Mouse (Mus musculus): ENCODE results near the gene Mrrf. TPM values are rescaled to one million over a fixed set of nuclear protein-coding genes. Genes with fewer than 3 reads are reported as not detected.
A peak's percentile ranks its signal among the peaks of the same experiment; 100 is the strongest.

Gene Mrrf
- total RNA-seq (2021): 10 to 100 TPM; 40.2 to 40.6 TPM

DNA sequence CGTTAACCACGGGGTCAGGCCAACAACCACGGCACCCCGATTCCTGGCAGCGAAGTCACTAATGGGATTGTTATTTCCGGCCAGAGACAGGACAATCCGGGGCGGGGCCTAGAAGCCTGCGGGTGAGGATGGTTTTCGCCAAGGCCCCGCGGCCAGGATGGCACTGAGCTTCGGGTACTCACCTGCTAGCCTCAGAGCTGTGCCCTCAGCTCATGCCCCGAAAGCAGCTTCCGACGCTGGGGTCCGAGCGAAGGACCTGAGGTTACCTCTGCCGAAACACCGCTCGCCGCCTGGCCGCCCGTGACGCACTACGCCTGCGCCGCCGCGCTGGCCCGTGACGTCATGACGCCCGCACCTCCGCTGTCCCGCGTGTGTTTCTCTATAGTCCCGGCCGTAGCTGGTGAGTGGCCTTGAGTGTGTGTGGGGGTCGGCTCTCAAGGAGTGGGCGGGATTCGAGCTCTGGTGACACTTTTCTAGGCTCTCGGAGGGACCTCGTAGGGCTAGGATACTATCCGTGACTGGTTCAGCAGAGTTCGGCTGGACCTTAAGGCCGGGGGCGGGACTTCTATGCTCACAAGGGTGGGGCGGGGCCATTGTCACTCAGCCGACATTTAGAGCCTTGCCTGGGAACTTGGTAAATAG lies at the start of gene Mrrf, which contains the start of gene Rbm18:
Mrrf (plus strand) TSS at position 90 of the 642 bp plus-strand sequence.
Rbm18 (minus strand) TSS at position 474 of the 642 bp plus-strand sequence.
- DNase-seq: peak; percentile 95 to 96
- intact Hi-C loops (cut with DNase I): loop anchor here (5.0 kb wide), 1 partner anchor 76 kb away; no protein-coding TSS in a partner anchor

DNA sequence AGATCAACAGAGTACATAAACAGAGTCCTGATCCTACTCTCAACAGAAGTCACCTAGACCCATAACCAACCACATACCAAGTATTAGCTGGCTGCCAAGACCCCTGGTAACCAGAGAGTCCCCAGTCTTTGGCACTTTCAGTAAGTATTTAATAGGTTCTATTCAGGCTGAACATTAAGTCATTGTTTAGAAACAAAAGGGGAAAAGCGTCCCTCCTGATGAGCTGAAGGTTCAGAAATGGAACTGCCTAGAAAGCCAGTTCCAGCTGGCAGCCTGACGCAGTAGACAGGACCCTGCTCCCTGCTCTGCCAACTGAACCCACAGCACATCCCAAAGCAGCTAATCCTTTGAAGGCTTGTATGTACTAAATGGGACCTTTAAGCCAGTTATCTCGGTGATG lies 47.0 kb upstream of the Mrrf start:
- intact Hi-C loops (cut with DNase I): no loop called here
- no peak for DNase-seq

DNA sequence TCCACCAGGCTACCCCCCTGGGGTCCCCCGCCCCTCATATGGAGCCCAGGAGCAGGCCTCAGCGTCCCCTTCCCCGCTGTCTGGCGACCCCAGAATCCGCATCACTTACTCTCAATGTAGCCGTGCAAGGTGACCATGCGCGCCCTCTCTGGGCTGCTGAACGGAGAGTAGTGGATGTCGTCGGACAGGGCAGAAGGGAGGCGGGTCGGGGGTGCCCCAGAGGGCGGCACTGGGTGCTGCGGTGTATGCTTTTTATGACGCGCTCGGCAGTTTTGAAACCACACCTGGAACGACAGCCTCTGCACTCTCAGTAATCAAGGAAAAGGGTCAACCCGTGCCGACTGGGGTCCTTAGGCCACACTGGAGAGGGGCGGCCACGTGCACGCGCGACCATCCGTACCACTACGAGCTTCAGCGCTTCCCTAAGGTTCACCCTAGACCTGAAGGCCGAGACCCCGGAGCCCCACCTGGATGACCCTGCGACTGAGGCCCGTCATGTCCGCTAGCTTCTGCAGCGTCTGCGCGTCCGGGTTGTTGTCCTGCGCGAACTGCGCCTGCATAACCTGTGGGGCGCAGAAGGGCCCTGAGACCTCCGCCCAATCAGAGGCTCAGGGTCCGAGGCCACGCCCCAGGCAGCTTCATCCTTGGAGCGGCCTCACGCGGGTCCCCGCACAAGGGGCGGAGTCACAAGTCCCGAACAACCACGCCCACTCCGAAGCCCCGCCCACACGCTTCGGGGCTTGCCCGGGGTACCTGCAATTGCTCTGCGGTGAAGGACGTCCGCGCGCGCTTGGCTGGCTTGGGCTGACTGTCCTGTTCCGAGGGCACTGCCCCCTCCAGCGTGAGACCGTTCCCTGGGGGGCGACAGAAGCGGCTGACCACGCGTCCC lies 45.1 kb upstream of the Mrrf start:
- peak in 1 of 2 experiments; percentile 35 for DNase-seq
- intact Hi-C loops (cut with DNase I): no loop called here

DNA sequence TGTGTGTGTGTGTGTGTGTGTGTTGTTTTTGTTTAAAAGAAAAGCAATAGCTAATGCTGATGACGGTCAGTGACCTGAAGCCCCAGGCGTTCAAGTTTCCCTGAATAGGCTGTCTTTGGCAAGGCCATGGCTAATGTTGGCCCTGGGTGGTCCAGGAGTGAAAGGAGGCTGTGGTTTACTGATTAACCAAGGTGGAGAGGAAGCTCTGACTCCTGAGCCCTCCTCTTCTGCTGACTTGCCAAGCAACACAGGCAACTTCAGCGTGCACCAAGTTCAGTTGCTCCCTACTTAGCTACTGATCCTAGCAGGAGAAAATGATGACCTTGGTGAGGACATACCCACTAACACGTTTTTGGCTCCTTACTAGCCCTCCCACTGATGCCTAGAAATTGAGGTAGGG lies 43.4 kb upstream of the Mrrf start:
- intact Hi-C loops (cut with DNase I): no loop called here
- no peak for DNase-seq

DNA sequence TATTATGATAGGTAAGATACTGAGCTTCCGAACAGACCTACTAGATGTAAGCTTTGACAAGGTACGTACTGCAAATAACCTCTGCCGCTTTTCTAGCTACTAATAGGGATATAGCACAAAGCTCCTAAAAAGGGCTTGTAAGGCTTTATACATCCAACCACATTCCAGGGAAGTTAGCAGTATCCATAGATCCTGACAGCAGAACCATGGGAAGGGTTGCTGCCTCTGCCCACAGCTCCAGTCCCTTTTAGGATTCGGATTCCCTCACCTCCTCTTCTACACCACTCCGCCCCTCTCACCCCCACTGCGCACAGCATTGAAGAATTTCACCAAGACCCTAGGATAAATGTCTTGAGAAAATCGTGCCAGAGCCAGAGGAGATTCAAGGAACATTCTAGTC lies 42.9 kb upstream of the Mrrf start:
- intact Hi-C loops (cut with DNase I): no loop called here
- DNase-seq: no peak

DNA sequence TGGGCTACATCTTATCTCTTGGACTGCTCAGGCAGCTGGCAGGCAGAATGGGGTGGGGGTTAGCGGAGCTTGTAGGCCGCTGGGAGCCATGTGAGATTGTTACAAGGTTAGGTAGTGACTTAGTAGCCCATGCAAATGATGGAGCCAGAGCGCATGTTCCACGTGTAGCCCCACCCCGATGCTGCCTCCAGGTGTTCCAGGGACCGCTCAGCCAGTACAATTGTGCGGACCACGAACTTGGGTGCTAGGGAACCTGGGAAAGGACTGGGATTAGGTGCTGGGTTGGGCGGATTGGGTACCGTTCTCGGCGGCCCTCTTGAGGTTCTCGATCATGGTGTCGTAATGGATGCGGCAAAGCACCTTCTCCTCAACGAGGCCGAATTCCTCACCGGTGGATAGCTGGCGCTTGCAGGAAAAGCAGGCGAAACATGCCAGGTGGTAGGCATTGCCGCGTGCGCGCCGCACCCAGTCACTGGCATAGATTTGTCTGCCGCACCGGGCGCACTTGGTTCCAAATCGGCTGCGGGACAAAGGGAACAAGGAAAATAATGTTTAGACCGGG lies 42.2 kb upstream of the Mrrf start:
- no peak for DNase-seq
- intact Hi-C loops (cut with DNase I): no loop called here

DNA sequence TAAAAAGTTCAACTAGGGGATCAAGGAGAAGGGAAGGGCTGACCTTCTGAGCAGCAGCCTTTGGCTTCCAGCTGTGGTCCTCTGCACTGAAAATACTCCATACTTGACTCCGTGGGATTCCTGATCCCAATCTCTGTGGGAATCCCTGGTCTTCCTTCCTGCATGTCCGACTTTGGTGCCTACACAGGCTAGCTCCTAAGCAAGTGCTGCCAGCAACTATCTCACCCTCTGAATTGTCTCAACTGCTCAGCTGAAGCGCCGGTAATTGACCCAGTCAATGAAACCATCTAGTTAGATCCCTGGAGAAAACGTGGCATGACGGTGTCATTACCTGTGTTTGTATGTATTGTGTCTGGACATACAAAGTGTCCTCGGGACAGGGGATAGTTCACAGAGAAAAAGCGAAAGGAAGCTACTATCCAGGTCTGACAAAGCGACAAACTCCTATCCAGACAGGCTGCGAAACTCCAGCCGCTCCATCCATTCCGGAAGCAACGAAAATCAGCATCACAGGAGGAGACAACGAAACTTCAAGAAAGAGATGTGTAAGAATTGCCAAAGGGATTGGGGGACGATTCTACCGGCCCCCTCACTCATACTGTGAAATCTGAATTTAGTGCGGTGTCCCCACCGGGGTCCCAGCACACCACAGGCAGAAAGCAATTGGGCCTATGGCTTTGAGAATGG lies 38.9 kb upstream of the Mrrf start:
- intact Hi-C loops (cut with DNase I): no loop called here

DNA sequence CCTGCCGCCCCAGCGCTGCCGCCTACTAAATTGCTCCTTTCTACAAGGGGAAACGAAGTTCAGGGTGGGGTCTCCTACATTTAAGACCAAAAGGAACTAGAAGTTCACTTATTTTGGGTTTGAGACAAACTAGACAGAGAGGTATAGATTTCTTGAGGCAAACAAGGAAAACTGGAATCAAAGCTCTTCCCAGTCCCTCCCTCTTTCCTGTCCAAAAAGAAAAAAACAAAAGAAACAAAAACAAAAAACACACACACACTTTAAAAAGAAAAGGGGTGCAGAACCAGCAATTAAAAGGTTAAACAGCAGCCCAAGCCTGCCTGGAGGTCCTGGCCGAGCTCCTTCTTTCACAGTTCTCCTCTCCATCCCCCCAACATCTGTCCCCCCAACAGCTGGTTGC lies 38.2 kb upstream of the Mrrf start:
- intact Hi-C loops (cut with DNase I): no loop called here
- DNase-seq: no peak

More for the DNA sequence above, 38.9 kb upstream of the Mrrf start:
- no peak for DNase-seq

DNA sequence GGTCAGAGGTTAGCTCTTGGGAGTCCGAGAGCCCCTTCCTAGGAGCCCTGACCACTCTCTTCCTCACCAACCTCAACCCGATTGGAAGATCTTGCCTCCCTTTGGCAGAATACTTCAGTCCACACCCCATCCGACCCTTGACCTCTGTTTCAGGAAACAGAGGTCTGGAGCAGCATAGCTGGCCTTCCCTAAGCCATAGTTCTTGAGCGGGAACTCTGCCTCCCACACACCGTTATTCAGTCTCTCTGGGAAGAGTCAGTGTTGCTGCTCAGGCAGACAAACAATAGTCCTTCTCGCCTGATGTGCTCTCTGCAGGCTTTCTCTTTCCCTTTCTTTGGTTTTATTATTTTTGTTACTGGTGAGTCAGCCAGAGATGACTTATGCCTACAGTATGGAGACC lies 36.5 kb upstream of the Mrrf start:
- intact Hi-C loops (cut with DNase I): loop anchor here (5.0 to 10.0 kb wide), 3 partner anchors 87 to 175 kb away; no protein-coding TSS in a partner anchor
- no peak for DNase-seq

DNA sequence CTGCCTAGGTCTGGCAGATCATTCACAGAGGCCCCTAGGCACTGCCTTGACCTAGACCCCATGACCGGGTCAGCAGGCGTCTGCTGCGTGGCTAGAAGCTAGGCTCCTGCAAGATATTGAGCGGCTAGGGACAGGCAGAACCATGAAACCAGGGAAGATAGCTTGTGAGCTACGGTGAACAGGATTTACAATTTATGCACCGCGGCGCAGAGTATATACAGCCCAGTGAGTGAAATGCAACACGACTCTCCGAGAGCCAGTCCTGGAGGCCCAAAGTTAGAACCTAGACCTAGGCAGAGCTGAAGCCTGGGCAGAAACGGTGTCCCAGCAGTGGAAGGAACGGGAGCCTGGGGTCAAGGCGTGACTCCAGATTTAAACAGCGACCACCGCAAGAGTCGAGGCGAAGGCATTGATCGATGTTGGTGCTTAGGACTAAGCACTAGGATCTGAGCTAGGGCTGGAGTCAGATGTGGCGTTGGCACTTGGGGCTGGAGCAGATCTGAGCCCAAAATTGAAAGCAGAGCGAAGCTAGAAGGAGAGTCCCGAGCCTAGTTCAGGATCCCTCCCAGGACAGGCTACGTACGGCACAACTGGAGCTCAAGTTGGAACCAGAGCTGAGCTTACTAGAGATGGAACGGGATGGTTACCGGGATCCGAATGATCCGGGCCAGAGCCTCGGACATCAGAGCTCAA lies 34.2 kb upstream of the Mrrf start:
- intact Hi-C loops (cut with DNase I): loop anchor here (5.0 to 10.0 kb wide), 3 partner anchors 90 to 173 kb away; no protein-coding TSS in a partner anchor

DNA sequence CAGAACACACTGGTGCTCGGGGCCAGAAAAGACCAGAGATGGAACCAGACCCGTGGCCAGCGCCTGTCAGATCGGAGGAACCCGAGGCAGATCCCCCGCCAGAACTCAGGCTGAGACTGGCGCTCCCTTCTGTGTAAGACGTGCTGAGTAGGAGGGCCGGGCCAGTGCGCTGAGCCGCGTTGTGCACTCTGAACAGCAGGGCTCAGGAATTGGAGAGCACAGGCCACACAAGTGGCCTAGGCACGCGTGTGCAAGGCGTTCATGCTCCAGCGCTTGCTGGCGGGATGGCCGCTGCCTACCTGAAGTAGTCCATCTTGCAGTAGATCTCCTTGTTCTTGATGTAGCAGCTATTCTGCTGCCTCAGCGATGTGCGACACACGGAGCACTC lies 33.6 kb upstream of the Mrrf start:
- DNase-seq: peak; percentile 28 to 34
- intact Hi-C loops (cut with DNase I): loop anchor here (5.0 to 10.0 kb wide), 3 partner anchors 90 to 172 kb away; no protein-coding TSS in a partner anchor

More for the DNA sequence above, 34.2 kb upstream of the Mrrf start:
- DNase-seq: no peak

DNA sequence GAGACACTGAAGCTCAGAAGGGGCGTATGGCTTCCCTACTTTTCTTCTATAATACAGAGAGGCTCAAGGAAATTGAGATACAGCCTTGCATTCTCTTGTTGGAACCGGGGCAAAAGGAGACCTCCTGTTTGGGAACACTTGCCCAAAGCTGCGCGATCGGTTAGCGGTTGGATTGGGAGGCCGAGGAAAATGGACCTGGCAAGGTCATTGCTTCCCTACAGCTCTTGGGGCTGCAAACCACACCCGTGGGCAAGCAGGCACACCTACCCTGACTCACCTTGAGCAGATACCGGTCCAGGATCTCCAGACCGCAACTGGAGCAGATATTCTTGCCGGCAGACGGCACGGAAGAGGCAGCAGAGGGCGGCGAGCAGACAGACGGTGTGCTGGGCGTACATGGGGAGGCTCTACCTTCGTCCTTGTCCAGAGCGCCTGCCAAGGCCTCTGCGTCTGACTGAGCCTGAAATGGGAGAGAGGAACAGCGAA lies 33.1 kb upstream of the Mrrf start:
- no peak for DNase-seq
- intact Hi-C loops (cut with DNase I): loop anchor here (5.0 to 10.0 kb wide), 3 partner anchors 91 to 172 kb away; no protein-coding TSS in a partner anchor

DNA sequence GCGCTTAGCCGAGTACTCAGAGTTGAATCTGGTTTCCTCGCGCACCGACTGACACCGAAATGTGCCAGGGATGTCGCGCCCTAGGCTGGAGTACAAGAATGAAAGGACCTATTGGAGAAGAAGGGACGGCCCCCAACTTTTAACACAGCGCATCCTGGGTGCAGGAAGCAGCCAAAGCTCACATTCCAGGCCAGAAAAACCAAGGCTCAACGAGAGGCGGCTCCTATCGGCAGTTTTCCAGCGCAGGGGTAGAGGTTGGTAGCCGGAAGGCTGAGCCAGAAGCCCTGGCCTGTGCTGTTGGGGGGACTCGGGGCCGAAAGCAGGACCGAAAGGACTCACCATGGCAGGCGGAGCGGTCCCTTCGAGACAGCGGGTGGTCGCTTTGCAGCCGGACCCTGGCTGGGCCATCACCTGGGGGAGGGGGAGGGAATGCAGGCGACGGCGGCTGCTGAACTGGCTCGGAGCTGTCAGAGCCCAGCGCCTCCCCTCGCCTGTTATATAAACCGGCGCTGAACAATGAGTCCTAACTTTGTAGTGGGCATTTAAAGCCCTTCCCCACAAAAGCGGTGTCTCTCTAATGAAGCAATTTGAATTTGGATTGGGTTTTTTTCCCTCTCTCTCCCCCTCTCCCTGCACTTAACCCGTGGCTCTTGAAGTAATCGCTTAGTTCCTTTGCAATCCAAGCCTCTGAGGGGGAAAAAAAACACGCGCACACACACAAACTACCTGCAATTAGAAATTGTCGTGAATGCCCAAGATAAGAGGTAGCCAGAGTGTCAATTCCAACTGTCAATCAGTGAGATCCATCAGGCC lies 32.4 kb upstream of the Mrrf start:
- intact Hi-C loops (cut with DNase I): loop anchor here (2.0 to 10.0 kb wide), 4 partner anchors 23 to 171 kb away; no protein-coding TSS in a partner anchor
- peak; percentile 30 to 41 for DNase-seq

DNA sequence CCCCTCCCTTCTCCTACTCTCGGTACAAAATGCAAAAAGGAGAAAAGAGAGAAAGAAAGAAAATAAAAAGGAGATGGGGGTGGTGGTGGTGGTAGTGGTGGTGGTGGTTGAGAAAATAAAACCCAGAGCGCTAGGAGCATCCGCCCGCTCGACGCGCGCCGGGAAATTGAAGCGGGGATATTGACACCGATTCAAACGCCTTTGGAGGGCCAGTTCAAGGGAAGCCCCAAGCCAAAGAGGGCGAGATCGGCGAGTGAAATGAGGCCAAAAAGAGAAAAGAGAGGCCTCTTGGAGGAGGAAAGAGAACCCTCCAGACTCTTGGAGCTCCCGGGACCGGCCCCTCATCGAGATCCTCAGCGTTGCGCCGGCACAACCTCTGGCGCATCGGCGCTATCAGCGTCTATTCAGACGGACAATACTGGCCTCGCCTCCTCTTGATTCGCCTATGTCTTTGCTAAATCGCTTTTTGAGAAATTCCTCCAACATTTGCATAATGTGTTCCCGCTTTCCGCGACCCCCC lies 31.7 kb upstream of the Mrrf start:
- DNase-seq: peak; percentile 24 to 35
- intact Hi-C loops (cut with DNase I): loop anchor here (2.0 to 10.0 kb wide), 4 partner anchors 22 to 170 kb away; no protein-coding TSS in a partner anchor

DNA sequence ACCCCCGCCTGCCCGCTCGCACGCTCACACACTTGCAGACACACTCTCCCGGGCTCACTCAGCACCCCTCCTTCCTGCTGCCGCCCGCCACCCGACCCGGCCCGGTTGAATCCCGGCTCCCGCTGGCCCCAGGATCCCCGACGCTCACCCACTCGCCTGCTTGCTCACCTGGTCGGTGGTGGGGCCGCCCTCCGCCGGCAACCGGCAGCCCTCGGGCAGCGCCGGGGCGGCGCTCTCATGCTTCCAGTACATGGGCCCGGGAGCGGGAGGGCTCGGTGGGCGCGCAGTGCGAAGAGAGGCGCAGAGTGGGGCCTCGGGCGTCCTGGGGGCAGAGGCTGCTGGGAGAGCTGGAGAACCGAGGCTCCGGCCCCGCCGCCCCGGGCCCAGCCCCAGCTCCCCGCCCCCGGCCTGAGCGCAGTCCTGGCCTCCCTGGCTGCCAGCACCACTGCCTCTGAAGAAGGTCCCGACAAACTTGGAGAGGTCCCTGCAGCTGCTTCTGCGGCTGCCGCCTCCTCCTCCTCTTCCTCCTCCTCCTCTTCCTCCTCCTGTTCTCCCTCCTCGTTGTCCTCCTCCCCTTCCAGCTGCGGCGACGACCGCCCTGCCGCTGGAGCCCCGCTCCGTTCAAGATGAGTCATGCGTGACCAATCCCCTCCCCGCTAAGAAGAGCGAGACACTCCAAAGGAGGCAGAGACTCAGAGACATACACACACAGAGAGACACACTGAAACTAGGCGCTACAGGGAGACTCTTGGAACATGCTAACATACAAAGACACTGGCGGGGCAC lies 31.0 kb upstream of the Mrrf start, which contains the start of gene Lhx6:
Lhx6 (minus strand) TSS at position 453 of the 786 bp plus-strand sequence.
- DNase-seq: peak; percentile 45
- intact Hi-C loops (cut with DNase I): loop anchor here (2.0 to 10.0 kb wide), 4 partner anchors 22 to 170 kb away; no protein-coding TSS in a partner anchor

DNA sequence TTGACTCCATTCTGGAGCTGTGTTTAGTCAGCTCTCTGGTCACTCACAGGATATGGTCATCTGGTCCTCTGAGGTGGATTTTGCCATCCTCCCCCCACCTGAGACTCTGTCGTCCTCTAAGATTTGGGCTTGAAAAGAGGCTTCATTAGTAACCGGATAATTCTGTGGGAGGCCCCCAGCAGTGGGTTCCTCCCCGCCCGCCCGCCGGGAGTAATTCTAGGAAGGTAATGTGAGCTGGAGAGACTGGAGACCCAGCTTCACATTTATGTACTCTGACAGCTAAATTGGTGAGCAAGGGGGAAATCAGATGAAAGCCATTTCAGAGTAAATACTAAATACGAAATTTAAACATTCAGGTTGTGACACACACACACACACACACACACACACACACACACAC lies 27.6 kb upstream of the Mrrf start:
- DNase-seq: no peak
- intact Hi-C loops (cut with DNase I): loop anchor here (10.0 kb wide), 1 partner anchor 166 kb away; no protein-coding TSS in a partner anchor

DNA sequence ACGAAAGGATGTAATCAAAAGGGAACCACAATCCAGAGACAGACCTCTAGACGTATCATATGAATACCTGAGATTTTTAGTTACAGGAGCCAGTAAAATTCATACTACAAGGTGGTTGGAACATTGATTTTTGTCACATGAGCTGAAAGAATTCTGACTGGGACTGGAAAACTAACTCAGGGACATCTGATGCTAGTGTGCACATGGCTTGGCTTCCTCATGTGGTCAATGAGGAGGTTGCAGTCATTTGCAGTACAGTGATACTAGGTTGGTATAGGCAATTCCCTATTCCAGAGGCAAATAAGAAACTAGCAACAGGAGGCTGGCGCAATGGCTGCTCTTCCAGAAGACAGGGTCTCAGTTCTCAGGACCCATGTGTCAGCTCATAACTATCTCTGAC lies 23.6 kb upstream of the Mrrf start:
- intact Hi-C loops (cut with DNase I): no loop called here
- no peak for DNase-seq
